Mouse (Mus musculus) layer of hippocampus, adult 9-10 months (tissue): ENCODE measurements at regions not wholly inside any gene's neighbourhood (a gene's known extent, or its start where the extent isn't known, plus 50 kb on each side); places are given as distances from the start of the nearest gene placed in this dataset.

Experiments
- DNase-seq: peaks from one replicate; pipeline ENCODE4 v3.0.0; 2022; ENCODE audit warnings: low spot score

GRCm38 (mm10) chr12:45745697-45746096 is 671.2 kb upstream of the Stxbp6 start:
- DNase-seq = no peak

GRCm38 (mm10) chr12:45744619-45745018 is 670.1 kb upstream of the Stxbp6 start:
- no peak for DNase-seq

- no peak for DNase-seq
Measured at GRCm38 (mm10) chr12:45733661-45734060, 659.2 kb upstream of the Stxbp6 start.

GRCm38 (mm10) chr12:45724565-45725370 is 650.3 kb upstream of the Stxbp6 start:
- DNase-seq = no peak

- DNase-seq = no peak
Measured at GRCm38 (mm10) chr12:45711351-45711750, 636.8 kb upstream of the Stxbp6 start.

- DNase-seq = no peak
Measured at GRCm38 (mm10) chr12:45710766-45711165, 636.3 kb upstream of the Stxbp6 start.

- no peak for DNase-seq
Measured at GRCm38 (mm10) chr12:45689291-45689690, 614.8 kb upstream of the Stxbp6 start.

- no peak for DNase-seq
Measured at GRCm38 (mm10) chr12:45686765-45687164, 612.3 kb upstream of the Stxbp6 start.

GRCm38 (mm10) chr12:45672361-45672760 is 597.9 kb upstream of the Stxbp6 start:
- no peak for DNase-seq

GRCm38 (mm10) chr12:45671554-45671948 is 597.0 kb upstream of the Stxbp6 start:
- no peak for DNase-seq

- no peak for DNase-seq
Measured at GRCm38 (mm10) chr12:45670874-45671553, 596.5 kb upstream of the Stxbp6 start.

- DNase-seq = no peak
Measured at GRCm38 (mm10) chr12:45670246-45670873, 595.9 kb upstream of the Stxbp6 start.

- DNase-seq = no peak
Measured at GRCm38 (mm10) chr12:45659612-45660011, 585.1 kb upstream of the Stxbp6 start.

- no peak for DNase-seq
Measured at GRCm38 (mm10) chr12:45656574-45656973, 582.1 kb upstream of the Stxbp6 start.

- no peak for DNase-seq
Measured at GRCm38 (mm10) chr12:45648654-45649053, 574.1 kb upstream of the Stxbp6 start.

GRCm38 (mm10) chr12:45644180-45644579 is 569.7 kb upstream of the Stxbp6 start:
- no peak for DNase-seq

- DNase-seq = no peak
Measured at GRCm38 (mm10) chr12:45622830-45623229, 548.3 kb upstream of the Stxbp6 start.

- no peak for DNase-seq
Measured at GRCm38 (mm10) chr12:45620056-45620455, 545.5 kb upstream of the Stxbp6 start.

GRCm38 (mm10) chr12:45614509-45615150 is 540.1 kb upstream of the Stxbp6 start:
- no peak for DNase-seq

GRCm38 (mm10) chr12:45614074-45614473 is 539.6 kb upstream of the Stxbp6 start:
- DNase-seq = no peak

- no peak for DNase-seq
Measured at GRCm38 (mm10) chr12:45599443-45599842, 524.9 kb upstream of the Stxbp6 start.

- DNase-seq = no peak
Measured at GRCm38 (mm10) chr12:45597904-45598570, 523.5 kb upstream of the Stxbp6 start.
